In the genomic region with DNA sequence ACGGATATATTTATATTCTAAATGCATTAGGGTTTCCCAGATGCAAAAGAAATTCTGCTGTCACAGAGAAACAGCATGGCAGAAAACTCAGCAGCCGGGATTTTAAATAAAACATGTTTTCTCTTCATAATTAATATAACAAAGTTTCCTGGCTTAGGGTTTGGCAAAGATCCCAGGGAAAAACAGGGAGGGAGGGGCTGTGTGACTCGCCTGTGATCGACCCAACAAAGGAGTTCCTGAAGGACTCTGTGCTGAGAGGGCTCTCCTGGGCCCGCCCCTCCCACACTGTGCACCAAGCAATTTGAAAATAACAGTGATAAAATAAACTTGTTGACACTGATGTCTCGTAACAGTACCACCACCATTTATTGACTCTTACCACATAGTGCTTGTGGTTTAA, we compare ENCODE assay signal across 11 mouse cellular contexts. TPM values are rescaled to one million over a fixed set of nuclear protein-coding genes. Genes with fewer than 3 reads are reported as not detected.
DNase-seq lines count a peak whose midpoint lies in the region; ATAC-seq lines count a peak whose summit lies in the region.
"Had no signal": no experiment of that assay in that cellular context is flagged by ENCODE, and none has a peak within 500 bp of the region (broad histone marks: within the 10 kb centered on the region; RNA-seq: fewer than 3 reads in every experiment).

No protein-coding gene starts in this region.

- 47% methylated on average over 6 of the region's 6 CpGs for WGBS in forebrain, embryonic 13.5 days
- 62% methylated on average over 6 of the region's 6 CpGs for WGBS in forebrain, embryonic 12.5 days
- 48% methylated on average over 6 of the region's 6 CpGs for WGBS in kidney, embryonic 15.5 days
- 46% methylated on average over 6 of the region's 6 CpGs for WGBS in kidney, embryonic 16.5 days
- WGBS in midbrain, embryonic 14.5 days: 47% methylated on average over 6 of the region's 6 CpGs
- 80% methylated on average over 6 of the region's 6 CpGs for WGBS in midbrain, embryonic 10.5 days
- WGBS in limb, embryonic 13.5 days: 49% methylated on average over 6 of the region's 6 CpGs

- no peak overlapping the region for H3K4me2 ChIP-seq in forebrain, embryonic 13.5 days
- H3K4me2 ChIP-seq in forebrain, embryonic 12.5 days: no peak overlapping the region
- H3K4me2 ChIP-seq in kidney, embryonic 15.5 days: no peak overlapping the region
- no peak overlapping the region for H3K4me2 ChIP-seq in kidney, embryonic 16.5 days (replicated peaks; ENCODE audit: low read depth, low read length)
- H3K4me2 ChIP-seq in midbrain, embryonic 14.5 days (ENCODE audit: low read length): no peak overlapping the region
- H3K4me2 ChIP-seq in limb, embryonic 13.5 days (replicated peaks): no peak overlapping the region
- H3K4me2 ChIP-seq: heart, embryonic 13.5 days had no signal

- no peaks in the 10 kb centered on the region for H3K36me3 ChIP-seq in forebrain, embryonic 13.5 days (ENCODE audit: poor library complexity, severe bottlenecking)
- no peaks in the 10 kb centered on the region for H3K36me3 ChIP-seq in forebrain, embryonic 12.5 days (replicated peaks)
- H3K36me3 ChIP-seq in kidney, embryonic 15.5 days: no peaks in the 10 kb centered on the region
- H3K36me3 ChIP-seq in kidney, embryonic 16.5 days (ENCODE audit: insufficient read depth, low read length): no peaks in the 10 kb centered on the region
- no peaks in the 10 kb centered on the region for H3K36me3 ChIP-seq in midbrain, embryonic 14.5 days (ENCODE audit: control insufficient read depth, insufficient read depth, low read length)
- H3K36me3 ChIP-seq in midbrain, embryonic 10.5 days: no peaks in the 10 kb centered on the region
- H3K36me3 ChIP-seq in limb, embryonic 13.5 days: no peaks in the 10 kb centered on the region
- H3K36me3 ChIP-seq: heart, embryonic 13.5 days had no signal

- H3K27ac ChIP-seq in forebrain, embryonic 13.5 days: no peak overlapping the region
- no peak overlapping the region for H3K27ac ChIP-seq in forebrain, embryonic 12.5 days
- H3K27ac ChIP-seq in kidney, embryonic 15.5 days: 0 out of 2 replicates have a peak overlapping the region, but pooled peaks have one; percentile 20
- H3K27ac ChIP-seq in kidney, embryonic 16.5 days (ENCODE audit: low read length): no peak overlapping the region; the same call in 1 of the 2 replicates
- H3K27ac ChIP-seq in midbrain, embryonic 14.5 days (replicated peaks; ENCODE audit: low read depth, low read length): no peak overlapping the region
- no peak overlapping the region for H3K27ac ChIP-seq in midbrain, embryonic 10.5 days (replicated peaks)
- peak overlapping the region; percentile 28 for H3K27ac ChIP-seq in limb, embryonic 13.5 days
- H3K27ac ChIP-seq: heart, embryonic 13.5 days; liver, embryonic 15.5 days had no signal

- peak; percentile 48 for DNase-seq in midbrain, embryonic 14.5 days
- no peak for DNase-seq in midbrain, embryonic 10.5 days (ENCODE audit: low spot score)
- DNase-seq: thymus, adult 18-20 months had no signal

- H3K27me3 ChIP-seq in forebrain, embryonic 13.5 days: no peaks in the 10 kb centered on the region
- H3K27me3 ChIP-seq in forebrain, embryonic 12.5 days: no peaks in the 10 kb centered on the region
- H3K27me3 ChIP-seq in kidney, embryonic 15.5 days: no peaks in the 10 kb centered on the region
- H3K27me3 ChIP-seq in kidney, embryonic 16.5 days (ENCODE audit: insufficient read depth, low read length): no peaks in the 10 kb centered on the region
- H3K27me3 ChIP-seq in midbrain, embryonic 14.5 days (ENCODE audit: control insufficient read depth, insufficient read depth, low read length): no peaks in the 10 kb centered on the region
- peaks cover 13% of the 10 kb centered on the region; the same call in 1 of the 2 replicates for H3K27me3 ChIP-seq in midbrain, embryonic 10.5 days (ENCODE audit: low read depth, poor library complexity, severe bottlenecking)
- peaks cover 6% of the 10 kb centered on the region; the same call in 1 of the 2 replicates for H3K27me3 ChIP-seq in limb, embryonic 13.5 days
- H3K27me3 ChIP-seq: liver, embryonic 15.5 days had no signal

- H3K4me3 ChIP-seq in forebrain, embryonic 13.5 days: no peak overlapping the region
- H3K4me3 ChIP-seq in forebrain, embryonic 12.5 days (replicated peaks): no peak overlapping the region
- H3K4me3 ChIP-seq in kidney, embryonic 15.5 days (replicated peaks): no peak overlapping the region
- no peak overlapping the region for H3K4me3 ChIP-seq in kidney, embryonic 16.5 days (ENCODE audit: low read length)
- H3K4me3 ChIP-seq in midbrain, embryonic 14.5 days (replicated peaks; ENCODE audit: low read depth, low read length): no peak overlapping the region
- H3K4me3 ChIP-seq in midbrain, embryonic 10.5 days: no peak overlapping the region
- H3K4me3 ChIP-seq in limb, embryonic 13.5 days: no peak overlapping the region
- H3K4me3 ChIP-seq: heart, embryonic 13.5 days; liver, embryonic 15.5 days had no signal

- peak; percentile 64; the same call in 1 of the 2 replicates for ATAC-seq in forebrain, embryonic 13.5 days
- no peak for ATAC-seq in forebrain, embryonic 12.5 days (ENCODE audit: low FRiP score)
- no peak for ATAC-seq in kidney, embryonic 15.5 days (replicated peaks; ENCODE audit: low FRiP score)
- ATAC-seq in kidney, embryonic 16.5 days (ENCODE audit: low FRiP score, low TSS enrichment): no peak
- ATAC-seq in midbrain, embryonic 14.5 days (ENCODE audit: low FRiP score, low TSS enrichment): no peak; the same call in 1 of the 2 replicates
- peak; percentile 60; the same call in 1 of the 2 replicates for ATAC-seq in limb, embryonic 13.5 days (ENCODE audit: low FRiP score, low read depth)
- no peak for ATAC-seq in inflammation-experienced regulatory T-cells, adult 6 months

- H3K9ac ChIP-seq in forebrain, embryonic 13.5 days: no peak overlapping the region
- H3K9ac ChIP-seq in forebrain, embryonic 12.5 days: no peak overlapping the region
- no peak overlapping the region for H3K9ac ChIP-seq in kidney, embryonic 15.5 days
- H3K9ac ChIP-seq in kidney, embryonic 16.5 days (replicated peaks; ENCODE audit: low read length): no peak overlapping the region
- H3K9ac ChIP-seq in midbrain, embryonic 14.5 days (replicated peaks; ENCODE audit: low read length): no peak overlapping the region
- H3K9ac ChIP-seq in limb, embryonic 13.5 days: no peak overlapping the region
- H3K9ac ChIP-seq: heart, embryonic 13.5 days; liver, embryonic 15.5 days had no signal

- peaks cover 15% of the 10 kb centered on the region for H3K4me1 ChIP-seq in forebrain, embryonic 13.5 days
- peaks cover 4% of the 10 kb centered on the region for H3K4me1 ChIP-seq in forebrain, embryonic 12.5 days
- H3K4me1 ChIP-seq in kidney, embryonic 15.5 days: peaks cover 41% of the 10 kb centered on the region
- H3K4me1 ChIP-seq in kidney, embryonic 16.5 days (ENCODE audit: insufficient read depth, low read length): peaks cover 31% of the 10 kb centered on the region
- H3K4me1 ChIP-seq in midbrain, embryonic 14.5 days (ENCODE audit: control insufficient read depth, insufficient read depth, low read length): peaks cover 12% of the 10 kb centered on the region; the same call in 1 of the 2 replicates
- peaks cover 20% of the 10 kb centered on the region for H3K4me1 ChIP-seq in midbrain, embryonic 10.5 days
- peaks cover 28% of the 10 kb centered on the region for H3K4me1 ChIP-seq in limb, embryonic 13.5 days

- no peaks in the 10 kb centered on the region for H3K9me3 ChIP-seq in forebrain, embryonic 13.5 days (replicated peaks)
- H3K9me3 ChIP-seq in forebrain, embryonic 12.5 days: no peaks in the 10 kb centered on the region
- no peaks in the 10 kb centered on the region for H3K9me3 ChIP-seq in kidney, embryonic 15.5 days (replicated peaks)
- H3K9me3 ChIP-seq in kidney, embryonic 16.5 days (ENCODE audit: low read length): no peaks in the 10 kb centered on the region
- H3K9me3 ChIP-seq in midbrain, embryonic 14.5 days (ENCODE audit: control insufficient read depth, low read length): no peaks in the 10 kb centered on the region
- no peaks in the 10 kb centered on the region for H3K9me3 ChIP-seq in midbrain, embryonic 10.5 days (replicated peaks)
- H3K9me3 ChIP-seq in limb, embryonic 13.5 days: no peaks in the 10 kb centered on the region
- H3K9me3 ChIP-seq: heart, embryonic 13.5 days; liver, embryonic 15.5 days had no signal

RNA-seq across cellular contexts. Expression of a gene that starts 5.0 kb away (rescaled TPM):
- polyA plus RNA-seq in forebrain, embryonic 13.5 days (2015; fragmentation: Nextera tagmentation; extraction: Ambion mirVana): 0.10 TPM in 1 of 2 replicates, not detected in the other
- polyA plus RNA-seq in forebrain, embryonic 12.5 days (2016; fragmentation: Nextera tagmentation; extraction: Ambion mirVana): not detected in 2 replicates
- polyA plus RNA-seq in kidney, embryonic 15.5 days (2015; fragmentation: Nextera tagmentation; extraction: Ambion mirVana): 30.8 and 31.2 TPM in 2 replicates
- 46.3 and 50.5 TPM in 2 replicates for polyA plus RNA-seq in kidney, embryonic 16.5 days (2015; fragmentation: Nextera tagmentation; extraction: Ambion mirVana)
- polyA plus RNA-seq in midbrain, embryonic 14.5 days (2014; fragmentation: Nextera tagmentation; extraction: Ambion mirVana): not detected in 2 replicates
- 0.06 TPM in 1 of 2 replicates, not detected in the other for polyA plus RNA-seq in midbrain, embryonic 10.5 days (2016; fragmentation: Nextera tagmentation; extraction: Ambion mirVana)
- polyA plus RNA-seq in limb, embryonic 13.5 days (2015; fragmentation: Nextera tagmentation; extraction: Ambion mirVana): 0.10 and 0.23 TPM in 2 replicates
- polyA plus RNA-seq in inflammation-experienced regulatory T-cells, adult 6 months (2017; shearing (Covaris generic)): under 1 TPM in 1 of 3 experiments, not detected in 2; 0.26 TPM

Comparison
In these comparisons a context has a peak if more than half of its experiments do, and no peak if none do; other contexts are left out.
1. ATAC-seq: peak in forebrain, embryonic 13.5 days (single experiment) and limb, embryonic 13.5 days (single experiment); none in forebrain, embryonic 12.5 days (single experiment), kidney, embryonic 15.5 days (single experiment), kidney, embryonic 16.5 days (single experiment), midbrain, embryonic 14.5 days (single experiment) and inflammation-experienced regulatory T-cells, adult 6 months (single experiment).
2. H3K27ac ChIP-seq: peak in kidney, embryonic 15.5 days (single experiment) and limb, embryonic 13.5 days (single experiment); none in forebrain, embryonic 13.5 days (single experiment), forebrain, embryonic 12.5 days (single experiment), kidney, embryonic 16.5 days (single experiment), midbrain, embryonic 14.5 days (single experiment) and midbrain, embryonic 10.5 days (single experiment).
3. RNA of a gene that starts 5.0 kb away (polyA plus RNA-seq): 46.3 to 50.5 TPM in kidney, embryonic 16.5 days and 30.8 to 31.2 TPM in kidney, embryonic 15.5 days; 0.10 TPM in forebrain, embryonic 13.5 days, 0.10 to 0.23 TPM in limb, embryonic 13.5 days, 0.26 TPM in inflammation-experienced regulatory T-cells, adult 6 months, 0.06 TPM in midbrain, embryonic 10.5 days, not detected in forebrain, embryonic 12.5 days and not detected in midbrain, embryonic 14.5 days; every median in the first group is over 10 times any median in the second.